Mouse (Mus musculus) kidney, adult 2 months (tissue): ENCODE data around the gene Cnot11.

Experiments
- CTCF ChIP-seq: fragments of 200-500 bp; conservative IDR thresholded peaks from 2 replicates; pipeline ENCODE4 v1.5.1; 2011; ENCODE audit warnings: low read depth, mild to moderate bottlenecking, control low read depth, low read length, moderate library complexity, mixed read lengths; ENCODE audit not compliant: insufficient read depth, insufficient read length
- POLR2A ChIP-seq: fragments of 200-500 bp; IDR thresholded peaks from one replicate; pipeline ENCODE4 v1.6.1; 2011; ENCODE audit warnings: low read depth, low read length, control low read depth

DNA sequence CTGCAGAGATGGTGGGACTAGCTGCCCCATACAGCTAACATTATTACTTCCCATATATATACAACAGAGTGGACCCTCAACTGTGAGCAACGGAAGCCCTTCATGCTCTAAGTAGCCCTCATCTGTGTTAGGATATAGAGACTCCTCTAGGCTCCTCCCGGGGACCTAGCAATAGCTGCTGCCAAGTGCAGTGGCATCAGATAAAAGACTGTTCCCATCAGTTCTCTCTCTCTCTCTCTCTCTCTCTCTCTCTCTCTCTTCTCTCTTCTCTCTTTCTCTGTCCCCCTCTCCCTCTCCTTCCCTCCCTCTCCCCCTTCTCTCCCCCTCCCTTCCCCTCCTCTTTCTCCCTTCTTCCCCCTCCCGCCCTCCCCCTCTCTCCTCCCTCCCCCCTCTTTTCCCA, 46.4 kb downstream of the Cnot11 start:
- TF ChIP-seq POLR2A (no peak), CTCF (no peak)
